Mouse (Mus musculus) activated CD4-positive, CD25-positive, alpha-beta regulatory T cell, adult 4 months (primary cell): ENCODE measurements around the gene Myh7b. TPM values are rescaled to one million over a fixed set of nuclear protein-coding genes. Genes with fewer than 3 reads are reported as not detected.

Experiments
- ATAC-seq: one replicate; pipeline ENCODE4 v1.8.0; 2017
- polyA plus RNA-seq, 2 experiments: library from polyadenylated mRNA; unstranded; fragments of 100-300 nt; shearing (Covaris generic); gene quantifications; one replicate each; pipeline ENCODE4 v1.2.1; 2017

The Myh7b gene
- polyA plus RNA-seq, 2 experiments from 2014 or later = not detected

DNA sequence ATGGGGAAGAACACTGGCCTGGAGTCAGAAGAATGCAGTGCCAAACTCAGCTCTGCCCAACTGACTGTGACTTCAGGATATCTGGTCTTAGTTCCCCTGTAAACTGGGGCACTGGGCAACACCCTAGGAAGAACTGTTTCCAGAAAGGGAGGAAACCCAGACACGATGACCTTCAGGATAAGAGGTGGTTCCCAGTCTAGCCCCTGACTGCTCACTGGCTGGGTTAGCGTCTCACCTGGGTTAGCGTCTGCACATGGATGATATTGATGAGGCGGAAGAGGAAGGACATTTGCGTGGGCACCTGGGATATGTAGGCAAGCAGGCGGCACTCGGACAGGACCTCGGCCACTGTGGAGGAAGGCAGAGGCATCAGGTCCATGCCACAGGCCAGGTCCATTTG, 24.9 kb downstream of the Myh7b start:
- no peak for ATAC-seq

DNA sequence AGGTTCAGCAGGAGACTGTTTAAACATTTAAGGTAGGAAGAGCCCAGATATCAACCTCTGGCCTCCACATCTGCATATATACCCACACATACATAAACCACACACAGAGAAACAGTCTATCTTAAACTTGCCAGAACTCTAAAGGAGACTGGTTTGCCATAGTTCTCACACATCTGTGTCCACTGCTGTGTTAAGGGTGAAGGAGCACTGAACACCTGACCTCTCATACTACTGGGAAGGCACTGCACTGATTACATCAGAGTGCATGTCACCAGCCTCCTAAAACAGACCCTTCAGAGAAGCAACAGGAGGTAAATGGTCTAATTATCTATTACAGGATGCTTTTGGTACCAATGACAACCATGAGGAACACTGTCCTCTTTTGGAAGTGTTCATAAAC, 25.9 kb downstream of the Myh7b start:
- no peak for ATAC-seq

DNA sequence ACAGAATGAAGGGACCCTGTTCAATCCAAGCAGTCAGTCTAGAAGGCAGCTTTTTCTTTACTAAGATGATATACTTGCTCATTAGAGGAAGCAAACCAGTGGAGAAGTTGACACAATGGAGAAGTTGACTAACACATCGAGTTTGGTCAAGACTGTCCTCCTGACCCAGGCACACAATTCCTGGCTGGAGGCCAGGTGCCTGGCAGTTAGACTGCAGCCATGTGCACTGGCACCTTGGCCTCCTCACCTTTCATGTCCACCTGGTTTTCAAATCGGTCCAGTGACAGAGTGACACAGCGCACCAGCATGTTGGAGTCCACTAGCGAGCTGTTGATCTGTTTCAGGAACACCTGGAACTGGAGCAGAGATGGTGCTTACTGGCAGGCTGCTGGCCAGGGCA, 26.4 kb downstream of the Myh7b start:
- ATAC-seq = no peak

DNA sequence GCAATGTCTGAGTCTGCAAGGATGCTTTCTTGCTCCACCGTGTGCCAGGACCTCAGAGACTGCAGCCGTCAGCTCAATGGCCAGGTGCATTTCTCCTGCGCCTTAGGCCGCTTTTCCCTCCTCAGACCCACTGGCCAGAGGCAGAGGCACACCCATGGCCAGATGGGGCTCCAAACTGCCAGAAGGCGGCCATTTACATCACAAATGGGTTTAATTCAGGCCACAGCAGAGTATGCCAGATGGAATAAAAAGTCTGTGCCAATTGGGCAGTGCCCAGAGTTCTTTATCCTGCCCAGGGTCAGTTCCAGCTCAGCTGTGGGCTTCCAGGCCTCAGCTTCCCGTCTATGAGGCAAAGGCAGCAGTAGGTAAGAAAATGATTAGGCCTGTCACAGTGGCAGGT, 29.6 kb downstream of the Myh7b start:
- no peak for ATAC-seq

DNA sequence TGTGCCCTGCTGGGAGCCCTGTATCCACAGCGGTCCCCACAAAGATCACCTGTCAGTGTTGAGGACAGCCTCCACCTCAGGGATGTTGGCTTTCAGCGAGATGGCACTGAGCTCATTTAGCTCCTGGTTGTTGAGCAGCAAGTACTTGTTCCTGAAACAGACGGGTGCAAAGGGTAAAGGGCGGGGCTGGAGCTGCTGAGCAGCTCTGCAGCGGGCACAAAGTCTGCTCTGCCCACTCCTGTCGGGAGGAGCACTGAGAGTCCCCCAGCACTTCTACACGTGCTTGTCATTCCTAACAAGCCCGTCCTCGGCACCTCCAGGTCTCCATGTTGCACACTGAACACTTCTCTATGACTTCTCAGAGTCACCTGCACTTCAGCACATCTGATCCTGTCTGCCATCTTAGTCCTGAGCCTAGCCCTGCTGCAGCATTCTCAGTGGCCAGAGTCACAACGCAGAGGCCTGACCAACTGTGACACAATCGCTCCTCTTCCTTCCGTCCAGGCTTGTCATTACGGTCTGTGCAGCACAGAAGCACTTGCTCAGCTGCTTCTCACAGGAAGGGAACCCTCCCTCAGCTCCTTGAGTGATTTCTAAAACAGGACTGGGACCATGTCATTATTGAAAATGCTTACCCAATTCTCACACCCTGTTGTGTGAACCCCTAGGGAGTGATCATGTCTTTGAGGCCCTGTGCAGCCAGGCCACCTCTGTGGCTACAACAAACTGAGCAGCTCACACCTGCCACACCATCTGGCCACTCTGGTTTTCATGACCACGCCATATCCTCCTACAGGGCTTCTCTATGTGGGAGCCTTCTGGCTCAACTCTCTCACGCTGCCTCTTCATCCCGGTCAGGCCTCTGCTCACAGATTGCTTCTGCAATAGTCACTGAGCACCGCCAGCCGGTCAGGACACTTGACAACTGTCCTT, 30.8 kb downstream of the Myh7b start:
- ATAC-seq = no peak

DNA sequence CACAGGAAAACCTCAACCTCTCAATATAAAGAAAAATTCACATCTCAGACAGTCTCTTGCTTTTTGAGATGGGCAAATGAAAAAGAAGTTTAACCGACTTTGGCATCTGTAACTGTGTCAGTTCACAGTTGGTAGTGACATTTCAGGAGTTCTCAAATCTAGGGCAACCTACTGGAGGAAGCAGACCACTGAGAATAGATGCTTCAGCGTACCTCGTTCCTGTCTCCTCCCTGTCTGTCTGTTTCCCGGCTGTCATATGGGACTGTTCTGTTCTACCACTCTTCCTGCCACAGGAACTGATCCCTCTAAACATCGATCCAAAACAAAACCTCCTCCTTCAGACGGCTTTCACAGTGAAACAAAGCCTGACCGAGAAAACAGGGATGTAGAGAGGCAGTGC, 34.7 kb downstream of the Myh7b start:
- no peak for ATAC-seq

DNA sequence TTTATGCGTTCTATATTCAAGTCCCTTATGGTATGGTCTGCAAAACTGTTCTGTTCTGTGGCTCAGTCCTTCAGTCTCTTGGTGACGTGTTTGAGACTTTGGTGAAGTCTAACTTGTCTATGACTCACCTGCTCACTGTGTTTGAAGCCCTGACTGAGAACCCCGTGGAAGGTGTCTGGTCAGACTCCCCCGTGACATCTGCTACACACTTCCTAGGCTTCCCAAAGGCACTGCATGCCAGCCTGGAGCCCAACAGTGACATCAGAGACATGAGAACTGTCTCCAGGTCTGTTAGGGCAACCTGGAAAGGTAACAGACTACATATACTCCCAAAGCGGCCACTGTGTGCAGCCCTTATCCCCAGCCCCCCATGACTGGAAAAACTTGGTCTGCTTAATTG, 41.6 kb downstream of the Myh7b start:
- ATAC-seq = no peak

DNA sequence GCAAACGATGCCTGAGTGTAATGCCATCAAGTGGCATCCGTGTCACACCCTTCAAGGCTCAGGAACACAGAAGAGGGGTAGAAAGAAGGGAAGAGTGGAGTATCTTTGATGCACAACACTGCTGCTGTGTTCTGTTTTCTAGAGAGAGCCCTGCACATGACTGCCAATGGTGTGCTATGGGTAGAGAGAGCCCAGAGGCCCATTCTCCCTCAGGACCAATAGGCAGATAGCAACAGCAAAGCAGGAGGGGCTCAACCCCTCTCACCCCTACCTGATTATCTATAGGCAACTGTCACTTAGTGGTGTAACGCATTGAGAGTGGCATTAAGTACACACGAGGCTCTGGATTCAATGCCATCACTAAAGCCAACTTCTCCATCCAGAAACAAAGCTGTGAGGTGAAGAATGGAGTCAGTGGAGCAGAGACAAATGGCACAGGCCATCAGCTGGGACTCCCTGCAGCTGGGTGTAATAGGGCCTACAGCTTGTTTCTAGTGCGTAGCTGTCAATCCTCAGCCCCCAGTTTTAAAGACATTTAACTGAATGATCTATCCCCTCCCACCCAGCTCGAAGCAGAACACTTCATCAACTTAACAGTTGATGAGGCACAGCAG, 44.9 kb downstream of the Myh7b start:
- ATAC-seq = no peak

DNA sequence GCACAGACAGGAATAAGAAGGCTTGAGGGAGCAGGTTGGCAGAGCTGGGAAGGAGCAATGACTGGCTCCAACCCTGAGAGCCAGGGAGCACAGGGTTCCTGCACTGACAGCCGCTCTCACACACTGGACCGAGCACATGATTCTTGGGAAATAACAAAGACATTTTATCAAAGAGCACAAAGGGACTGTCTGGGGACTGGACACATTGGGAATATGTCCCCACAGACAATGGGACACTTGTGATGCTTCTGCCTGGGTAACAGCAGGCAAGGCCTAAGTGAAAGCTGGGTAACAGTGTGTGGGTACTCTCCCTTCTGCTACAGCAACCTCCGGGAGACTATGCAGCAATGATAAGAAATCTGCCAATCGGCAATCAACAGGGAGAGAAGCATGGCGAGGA, 51.4 kb downstream of the Myh7b start:
- no peak for ATAC-seq

DNA sequence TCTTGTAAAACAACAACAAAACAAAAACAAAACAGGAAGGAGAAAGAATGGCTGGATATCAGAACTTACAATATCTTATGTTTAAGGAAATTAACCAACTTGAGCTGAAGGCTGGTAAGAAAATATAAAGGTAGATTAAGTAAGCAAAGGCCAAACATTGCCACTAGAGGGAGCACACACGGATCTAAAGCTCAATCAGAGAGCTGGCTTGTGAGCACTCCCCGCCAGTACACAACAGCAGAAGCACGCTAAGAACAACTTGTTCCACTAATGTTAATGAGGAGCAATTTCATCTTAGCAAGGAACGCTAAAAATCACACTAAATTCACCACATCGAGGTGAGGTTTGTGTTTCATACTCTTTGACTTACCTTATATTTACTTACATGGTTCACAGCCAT, 52.1 kb downstream of the Myh7b start:
- no peak for ATAC-seq

DNA sequence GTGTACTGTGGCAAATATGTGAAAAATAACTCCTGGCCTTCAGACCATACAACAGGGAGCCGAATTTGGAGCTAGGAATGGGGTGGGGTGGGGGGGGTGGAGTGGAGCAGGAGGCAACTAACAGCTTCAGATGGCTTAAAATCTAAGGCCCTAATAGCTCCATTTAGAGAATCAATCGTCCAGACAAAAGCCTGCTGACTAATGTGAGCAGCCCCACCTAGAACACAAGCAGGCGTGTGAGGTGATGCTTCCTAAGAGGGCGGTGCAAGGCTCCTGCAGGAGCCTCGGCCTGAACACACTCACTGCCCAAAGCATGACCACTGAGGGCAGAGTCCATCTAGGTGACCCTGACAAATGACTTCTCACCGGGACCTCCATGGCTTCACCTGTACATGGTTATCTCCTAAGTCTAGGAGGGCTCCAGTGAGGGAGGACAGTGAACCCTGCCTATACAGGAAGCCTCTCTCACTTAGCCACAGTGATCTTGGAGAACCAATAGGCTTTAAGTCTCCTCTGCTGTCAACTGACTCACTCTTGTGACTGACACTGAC, 53.0 kb downstream of the Myh7b start:
- ATAC-seq = no peak

DNA sequence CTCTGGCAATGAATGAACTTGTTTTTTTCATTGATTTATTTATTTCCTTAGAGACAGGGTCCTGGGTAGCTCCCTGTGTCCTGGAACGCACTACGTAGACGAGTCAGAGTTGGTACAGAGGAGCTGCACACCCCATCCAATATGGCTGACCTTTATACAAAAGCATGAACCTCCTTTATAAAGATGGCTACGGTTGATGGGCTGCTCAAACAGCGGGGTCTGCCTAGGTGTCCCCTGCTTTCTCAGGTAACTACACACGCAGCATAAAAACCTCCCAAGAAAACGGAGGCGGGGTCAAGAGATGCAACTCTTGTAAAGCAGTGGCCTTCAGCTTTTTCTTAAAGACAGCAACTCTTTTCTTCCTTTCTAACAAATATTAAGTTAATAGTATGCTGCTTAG, 56.9 kb downstream of the Myh7b start:
- no peak for ATAC-seq

DNA sequence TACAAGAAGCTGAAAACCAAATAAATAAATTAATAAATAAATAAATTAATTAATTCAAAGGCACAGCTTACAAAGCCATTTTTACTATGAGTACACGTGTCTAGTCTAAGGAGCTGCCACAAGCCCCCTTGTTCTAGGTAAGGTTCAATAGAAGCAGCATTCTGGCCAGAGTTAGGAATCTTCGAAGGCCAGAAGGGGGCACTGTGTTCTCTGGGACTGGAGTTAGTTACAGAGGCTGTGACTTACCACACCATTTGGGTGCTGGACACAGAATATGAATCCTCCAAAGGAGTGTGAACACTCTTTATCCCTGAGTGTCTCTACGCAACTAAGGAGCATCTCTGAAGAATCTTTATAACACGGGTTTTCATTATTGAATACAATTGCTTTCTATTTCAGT, 57.4 kb downstream of the Myh7b start:
- no peak for ATAC-seq

DNA sequence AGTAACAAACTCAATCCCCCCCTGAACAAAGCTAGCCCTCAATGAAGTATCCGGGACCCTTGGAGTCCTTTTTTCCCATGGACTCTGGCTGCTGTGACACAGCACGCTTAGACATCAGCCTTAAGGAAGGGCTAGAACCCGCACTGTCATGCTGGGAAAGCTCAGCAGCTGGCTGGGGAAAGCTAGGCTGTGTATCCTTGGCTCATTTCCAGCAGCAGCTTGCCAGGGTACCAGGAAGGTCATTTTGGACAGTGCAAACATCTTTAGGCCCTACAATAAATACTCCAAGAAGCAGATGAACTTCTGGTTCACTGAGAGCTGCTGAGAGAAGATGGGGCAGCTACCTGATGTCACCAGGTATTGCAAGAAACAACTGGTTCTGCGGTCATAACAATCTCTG, 60.2 kb downstream of the Myh7b start:
- no peak for ATAC-seq

DNA sequence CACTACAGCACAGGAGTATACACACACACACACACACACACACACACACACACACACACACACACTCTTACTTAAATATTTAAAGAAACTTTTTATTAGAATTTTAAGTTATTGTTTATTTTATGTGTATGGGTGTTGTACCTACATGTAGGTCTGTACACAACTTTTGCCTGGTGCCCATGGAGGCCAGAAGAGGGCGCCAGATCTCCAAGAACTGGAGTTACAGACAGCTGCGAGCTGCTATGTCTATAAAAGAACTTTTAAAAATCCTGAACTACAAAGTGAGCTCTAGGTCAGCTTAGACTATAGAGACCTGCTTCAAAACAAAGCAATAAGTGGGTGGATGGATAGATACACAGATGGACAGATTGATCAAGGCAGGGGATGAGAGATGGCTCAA, 62.5 kb downstream of the Myh7b start:
- peak; percentile 54 for ATAC-seq

DNA sequence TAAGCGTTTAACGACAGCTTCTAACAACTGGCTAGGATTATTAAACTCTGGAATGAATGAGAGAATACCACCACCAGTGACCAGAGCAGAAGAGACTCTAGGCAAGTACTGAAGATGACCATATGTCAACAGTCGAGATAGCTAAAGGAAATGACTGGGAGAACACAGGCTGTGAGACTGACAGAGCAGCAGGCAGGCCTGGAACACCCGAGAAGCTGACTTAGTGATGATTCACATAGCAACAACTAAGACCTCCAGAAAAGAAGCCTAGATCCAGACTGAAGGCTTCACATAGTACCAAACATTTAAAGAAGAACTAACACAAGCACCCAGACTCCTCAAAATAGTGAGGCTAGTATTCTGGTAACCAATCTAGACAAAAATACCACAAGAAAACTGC, 64.1 kb downstream of the Myh7b start:
- ATAC-seq = no peak

DNA sequence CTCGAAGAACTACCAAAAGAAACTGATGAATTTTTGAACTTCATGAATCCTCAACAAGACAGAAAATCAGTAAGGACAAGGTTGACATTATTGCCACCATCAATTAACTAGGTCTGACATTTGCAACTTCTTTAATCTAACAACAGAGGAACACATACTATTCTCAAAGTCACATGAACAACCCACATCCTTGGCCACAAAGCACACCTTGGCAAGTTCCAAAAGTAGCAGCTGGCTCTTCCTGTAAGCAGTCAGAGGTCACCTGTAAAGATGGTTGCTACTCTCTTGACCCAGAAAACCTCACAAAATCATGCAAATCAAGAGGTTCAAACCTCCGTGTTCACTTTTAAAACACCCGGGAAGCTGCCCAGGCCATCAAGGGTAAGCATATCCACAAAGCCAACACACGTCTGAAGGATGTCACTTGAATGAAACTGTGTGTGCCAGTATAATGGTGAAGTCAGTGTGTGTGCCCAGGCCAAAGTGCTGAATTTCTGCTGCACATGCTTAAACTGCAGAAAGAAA, 68.6 kb downstream of the Myh7b start:
- ATAC-seq = peak; percentile 88

DNA sequence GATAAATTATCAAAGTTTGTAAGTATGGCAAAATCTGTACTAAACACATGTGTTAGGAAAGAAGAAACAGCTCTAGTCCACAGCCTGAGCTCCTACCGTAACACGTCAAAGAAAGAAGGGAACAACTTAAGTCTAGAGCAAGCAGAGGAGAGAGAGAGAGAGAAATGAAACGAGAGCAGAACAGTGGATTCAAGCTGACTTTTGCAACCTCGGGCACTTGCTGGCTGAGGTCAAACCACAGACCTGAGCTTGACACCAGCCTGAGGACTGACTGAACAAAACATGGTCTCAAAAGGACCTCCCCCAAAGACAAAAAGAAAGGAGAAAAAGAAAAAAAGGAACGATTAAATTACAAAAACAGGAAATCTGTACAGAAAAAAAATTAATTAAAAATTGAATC, 69.6 kb downstream of the Myh7b start:
- ATAC-seq = no peak

DNA sequence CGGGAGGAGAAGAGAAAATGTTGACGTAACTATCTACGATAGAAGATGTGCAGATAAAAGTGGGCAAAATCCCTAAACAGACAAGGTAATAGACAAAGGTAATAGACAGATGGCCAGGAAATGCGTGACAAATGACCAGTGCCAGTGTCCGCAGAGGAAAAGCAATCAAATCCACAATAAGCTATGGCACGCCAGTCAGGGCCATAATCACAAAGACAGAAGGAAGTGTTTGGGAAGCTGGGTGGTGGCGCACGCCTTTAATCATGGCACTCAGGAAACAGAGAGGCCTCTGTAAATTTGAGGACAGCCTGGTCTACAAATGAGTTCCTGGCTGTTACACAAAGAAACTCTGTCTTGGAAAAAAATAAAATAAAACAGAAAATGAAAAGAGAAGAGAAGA, 70.2 kb downstream of the Myh7b start:
- ATAC-seq = no peak

DNA sequence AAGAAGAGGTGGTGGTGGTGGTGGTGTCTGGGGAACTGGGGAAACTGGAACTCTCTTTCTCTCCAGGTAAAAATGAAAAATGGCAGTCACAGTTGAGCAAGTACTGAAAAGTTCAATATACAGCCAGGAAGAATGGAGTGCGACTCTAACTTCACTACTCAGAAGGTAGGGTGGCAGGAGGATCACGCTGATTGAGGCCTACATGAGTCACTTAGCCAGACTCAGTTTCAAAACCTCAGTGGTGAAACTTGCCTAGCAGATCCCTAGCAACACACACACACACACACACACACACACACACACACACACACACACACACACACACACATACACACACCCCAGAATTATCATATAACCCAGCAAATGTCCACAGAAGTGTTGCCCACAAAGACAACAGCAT, 70.9 kb downstream of the Myh7b start:
- ATAC-seq = no peak

DNA sequence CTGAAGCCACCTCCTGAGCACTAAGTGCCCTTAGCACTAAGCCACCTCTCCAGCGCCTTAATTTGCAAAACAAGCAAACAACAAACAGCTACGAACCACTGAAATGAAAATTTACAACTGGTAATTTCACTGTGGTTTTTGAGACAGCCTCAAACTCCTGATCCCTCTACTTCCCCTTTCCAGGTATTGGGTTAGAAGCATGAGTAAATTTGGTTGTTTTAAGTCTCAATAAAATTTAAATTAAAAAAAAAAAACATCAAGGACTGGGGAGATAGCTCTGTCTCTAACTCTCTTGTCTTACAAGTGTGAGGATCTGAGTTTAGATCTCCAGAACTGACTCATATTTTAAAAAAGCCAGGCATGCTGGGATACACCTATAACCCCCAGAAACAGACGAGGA, 72.1 kb downstream of the Myh7b start:
- ATAC-seq = no peak

DNA sequence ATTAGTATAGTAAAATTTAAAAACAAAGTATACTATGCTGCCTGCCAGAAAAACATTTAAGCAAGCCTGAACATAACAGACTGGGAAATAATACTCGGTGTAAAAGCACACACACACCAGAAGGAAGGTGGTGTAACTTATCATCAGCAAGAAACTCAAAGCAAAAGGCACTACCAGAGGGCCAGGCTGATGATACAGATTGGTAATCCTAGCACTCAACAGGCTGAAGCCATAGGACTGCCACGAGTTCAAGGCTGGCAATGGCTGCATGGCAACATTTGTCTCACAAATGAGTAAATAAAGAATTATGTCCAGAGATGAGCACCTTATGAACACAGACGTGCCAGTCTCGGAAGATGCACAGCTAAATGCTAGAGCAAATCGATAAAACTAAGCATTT, 72.8 kb downstream of the Myh7b start:
- no peak for ATAC-seq
